Mouse (Mus musculus) sigmoid colon, adult 10 weeks (tissue): Measurements from ENCODE around the gene Adck1. TPM values are rescaled to one million over a fixed set of nuclear protein-coding genes. Genes with fewer than 3 reads are reported as not detected.

Source experiments
- polyA plus RNA-seq: library from polyadenylated mRNA; stranded (reverse); fragments of 350-450 nt; fragmentation: Illumina TruSeq; extraction: RNeasy Lipid Tissue Mini Kit (QIAGEN cat#74804); gene quantifications from one replicate; pipeline ENCODE4 v1.2.3, GENCODE M21; 2014; ENCODE audit warnings: low read depth, low replicate concordance

Gene Adck1
- 2.9 TPM for polyA plus RNA-seq

DNA sequence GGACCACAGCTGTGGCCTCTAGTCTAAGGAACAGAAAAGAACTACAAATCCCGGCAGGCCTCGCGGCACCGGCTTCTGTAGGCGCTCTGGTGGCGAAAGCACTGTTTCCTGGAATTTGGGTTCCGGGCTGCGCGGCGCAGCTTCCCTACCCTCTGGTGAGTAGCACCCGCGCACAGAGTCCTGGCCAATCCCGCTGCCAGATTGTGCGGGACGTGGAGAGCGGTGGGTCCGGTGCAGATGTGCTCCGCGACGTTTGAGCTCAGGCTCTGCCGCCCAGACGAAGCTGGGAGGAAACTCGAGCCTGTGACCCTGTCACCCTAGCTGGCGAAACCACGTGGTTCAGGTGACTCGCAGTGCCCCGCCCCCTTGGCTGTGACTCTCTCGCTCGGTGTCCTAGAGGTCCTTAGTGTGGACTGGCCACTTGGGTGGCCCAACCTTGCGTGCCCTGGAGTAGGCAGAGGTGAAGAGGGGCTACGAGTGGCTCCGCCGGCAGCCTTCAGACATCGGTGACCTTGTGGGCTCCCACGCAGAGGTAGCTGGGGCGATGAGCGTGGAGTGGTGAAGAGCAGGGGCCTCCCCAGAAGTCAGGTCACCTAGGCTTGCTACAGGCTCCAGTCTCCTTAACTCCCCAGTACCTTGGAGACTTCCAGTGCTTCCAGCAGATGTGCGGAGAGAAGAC is at the start of gene Adck1:
Gene Adck1, plus strand, starts transcription at position 114 of the 679 bp plus-strand sequence.

DNA sequence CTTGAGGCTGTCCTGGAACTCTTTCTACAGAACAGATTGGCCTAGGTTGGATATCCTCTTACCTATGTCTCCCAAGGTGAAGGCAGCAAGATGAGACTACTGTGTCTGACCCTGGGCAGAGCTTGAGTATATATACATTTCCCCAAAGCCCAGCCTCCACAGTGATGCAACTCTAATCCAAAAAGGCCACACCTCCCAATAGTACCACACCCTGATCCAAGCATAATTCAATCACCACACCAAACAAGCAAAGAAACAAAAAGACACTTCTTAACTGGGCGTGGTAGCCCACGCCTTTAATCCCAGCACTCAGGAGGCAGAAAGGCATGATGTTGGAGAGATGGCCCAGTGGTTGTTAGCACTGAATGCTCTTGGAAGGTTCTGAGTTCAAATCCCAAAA is 36.4 kb upstream of the Adck1 start, which contains the start of gene Gm5039:
Gene Gm5039, minus strand, starts transcription at position 101 of the 400 bp plus-strand sequence.

Other genes with a start within 250 kb of the Adck1 start
- not detected for gene Gm10436, start 178.4 kb upstream of the Adck1 start, polyA plus RNA-seq
- gene Gm8332, start 110.5 kb upstream of the Adck1 start, polyA plus RNA-seq = not detected
- gene Gm5662, start 86.1 kb upstream of the Adck1 start, polyA plus RNA-seq = not detected
- not detected for gene Gm5039, start 36.5 kb upstream of the Adck1 start, polyA plus RNA-seq